Mouse (Mus musculus): Measurements from ENCODE around the gene AU022252. TPM values are rescaled to one million over a fixed set of nuclear protein-coding genes. Genes with fewer than 3 reads are reported as not detected.
"Not testable (repeated sequence)": the region's sequence is repeated elsewhere in the genome, so short reads cannot be mapped to it uniquely, and the experiment has no call there.

The AU022252 gene
- 25.5 and 28.8 TPM in 2 replicates for polyA plus RNA-seq (2014; fragmentation: Nextera tagmentation; extraction: Ambion mirVana)

DNA sequence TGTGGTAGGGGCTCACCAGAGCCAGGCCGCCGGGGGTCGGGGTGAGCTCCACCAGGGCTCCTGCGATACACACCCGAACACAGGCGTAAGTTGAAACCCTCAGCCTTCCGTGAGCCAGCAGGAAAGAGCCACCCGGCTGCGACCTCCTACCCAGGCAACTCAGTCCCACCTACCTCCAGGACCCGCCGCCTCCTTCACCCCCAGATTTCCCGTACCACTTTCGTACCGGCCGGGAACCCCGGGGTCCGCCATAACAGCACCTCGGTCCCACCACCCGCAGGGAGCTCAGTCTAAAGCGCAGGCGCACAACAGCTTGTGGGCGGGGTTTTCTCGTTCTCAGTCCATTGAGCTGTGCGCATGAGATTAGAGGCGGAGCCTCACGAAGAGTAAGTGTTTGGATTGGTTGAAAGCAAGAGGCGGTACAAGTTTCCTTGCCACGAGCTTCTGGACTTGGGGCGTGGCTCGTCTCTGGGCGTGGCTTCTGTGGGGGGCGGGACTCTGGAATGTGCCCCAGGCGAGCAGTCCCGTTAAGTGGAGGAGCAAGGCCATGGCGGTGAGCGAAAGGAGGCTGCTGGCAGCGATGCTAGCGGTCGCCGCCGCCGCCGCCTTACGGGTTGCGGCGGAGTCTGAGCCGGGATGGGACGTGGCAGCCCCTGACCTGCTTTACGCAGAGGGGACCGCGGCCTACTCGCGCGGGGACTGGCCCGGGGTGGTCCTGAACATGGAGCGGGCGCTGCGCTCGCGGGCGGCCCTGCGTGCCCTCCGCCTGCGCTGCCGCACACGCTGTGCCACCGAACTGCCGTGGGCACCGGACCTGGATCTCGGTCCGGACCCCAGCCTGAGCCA lies at the start of gene AU022252, which contains the start of gene P3h1:
Gene AU022252, minus strand, starts transcription at position 303 of the 846 bp plus-strand sequence.
Gene P3h1, plus strand, starts transcription at position 506 of the 846 bp plus-strand sequence.
- peaks cover 16% of the 10 kb centered on the region; the same call in 1 of the 2 replicates for H3K36me3 ChIP-seq (ENCODE audit: control insufficient read depth, insufficient read depth, low read length)

DNA sequence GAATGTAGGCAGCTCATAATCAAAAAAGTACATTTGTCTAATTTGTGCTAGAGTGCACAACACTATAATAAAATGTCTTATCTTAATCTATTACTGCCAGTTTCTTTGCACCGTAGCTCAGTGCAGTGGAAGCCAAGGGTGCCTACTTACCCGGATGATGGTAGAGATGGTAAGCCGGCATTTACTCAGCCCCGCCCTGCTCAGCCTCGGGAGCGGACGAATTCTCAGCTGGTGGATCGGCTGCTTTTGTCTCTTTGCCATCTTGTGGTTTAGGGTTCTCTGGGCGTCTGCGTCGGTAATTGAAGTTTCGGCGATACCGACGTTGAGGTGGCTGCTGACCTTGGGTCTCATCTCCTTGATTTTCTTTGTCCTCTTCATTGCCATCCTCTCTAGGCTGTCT lies 46.3 kb upstream of the AU022252 start:
- not testable (repeated sequence) for H3K27me3 ChIP-seq (replicated peaks; ENCODE audit: control insufficient read depth, insufficient read depth, low read length); H3K4me3 ChIP-seq (ENCODE audit: low read depth, low read length); H3K4me2 ChIP-seq (ENCODE audit: low read length); ATAC-seq; H3K4me1 ChIP-seq (ENCODE audit: control insufficient read depth, insufficient read depth, low read length); H3K9ac ChIP-seq (ENCODE audit: low read length); H3K27ac ChIP-seq (ENCODE audit: low read depth, low read length); H3K9me3 ChIP-seq (replicated peaks; ENCODE audit: control insufficient read depth, low read length); DNase-seq (ENCODE audit: low spot score)
- peaks cover 92% of the 10 kb centered on the region for H3K36me3 ChIP-seq (ENCODE audit: control insufficient read depth, insufficient read depth, low read length)
- 87% methylated on average over 15 of the region's 15 CpGs for WGBS

More for the DNA sequence above, at the start of gene AU022252, which contains the start of gene P3h1:
- under 1% methylated on average over 68 of the region's 71 CpGs for WGBS
- H3K4me1 ChIP-seq (ENCODE audit: control insufficient read depth, insufficient read depth, low read length): peaks cover 13% of the 10 kb centered on the region
- DNase-seq (ENCODE audit: low spot score) (peak; percentile 100), ATAC-seq (peak; percentile 98)
- peak within 1 kb of the TSS; percentile 40; the same call in 1 of the 2 replicates for H3K27ac ChIP-seq (ENCODE audit: low read depth, low read length)
- H3K4me2 ChIP-seq (ENCODE audit: low read length): peak within 1 kb of the TSS; percentile 95
- peak within 1 kb of the TSS; percentile 89 for H3K4me3 ChIP-seq (ENCODE audit: low read depth, low read length)
- H3K9ac ChIP-seq (ENCODE audit: low read length): peak within 1 kb of the TSS; percentile 82
- no peaks in the 10 kb centered on the region for H3K27me3 ChIP-seq (replicated peaks; ENCODE audit: control insufficient read depth, insufficient read depth, low read length)
- H3K9me3 ChIP-seq (replicated peaks; ENCODE audit: control insufficient read depth, low read length): no peaks in the 10 kb centered on the region

DNA sequence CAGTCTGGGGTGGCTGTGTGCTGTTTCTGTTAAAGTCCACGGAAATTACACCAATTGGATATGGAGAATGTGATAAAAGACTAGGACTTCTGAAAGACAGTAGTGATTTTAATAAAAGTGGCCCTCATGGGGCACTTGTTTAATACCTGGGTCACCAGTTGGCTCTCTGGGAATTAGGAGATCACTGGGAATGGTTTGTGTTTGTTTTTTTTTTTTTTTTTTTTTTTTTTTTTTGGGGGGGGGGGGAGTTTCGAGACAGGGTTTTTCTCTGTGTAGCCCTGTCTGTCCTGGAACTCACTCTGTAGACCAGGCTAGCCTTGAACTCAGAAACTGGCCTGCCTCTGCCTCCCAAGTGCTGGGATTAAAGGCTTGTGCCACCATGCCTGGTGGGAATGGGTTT lies 43.2 kb upstream of the AU022252 start:
- 83% methylated on average over 2 of the region's 2 CpGs for WGBS
- no peak for ATAC-seq
- H3K27ac ChIP-seq (ENCODE audit: low read depth, low read length): no peak overlapping the region
- H3K4me3 ChIP-seq (ENCODE audit: low read depth, low read length): no peak overlapping the region
- peaks cover 92% of the 10 kb centered on the region for H3K36me3 ChIP-seq (ENCODE audit: control insufficient read depth, insufficient read depth, low read length)
- H3K4me2 ChIP-seq (ENCODE audit: low read length): no peak overlapping the region
- H3K27me3 ChIP-seq (replicated peaks; ENCODE audit: control insufficient read depth, insufficient read depth, low read length): no peaks in the 10 kb centered on the region
- no peak overlapping the region for H3K9ac ChIP-seq (ENCODE audit: low read length)
- no peaks in the 10 kb centered on the region for H3K4me1 ChIP-seq (ENCODE audit: control insufficient read depth, insufficient read depth, low read length)
- DNase-seq (ENCODE audit: low spot score): no peak
- no peaks in the 10 kb centered on the region for H3K9me3 ChIP-seq (replicated peaks; ENCODE audit: control insufficient read depth, low read length)

DNA sequence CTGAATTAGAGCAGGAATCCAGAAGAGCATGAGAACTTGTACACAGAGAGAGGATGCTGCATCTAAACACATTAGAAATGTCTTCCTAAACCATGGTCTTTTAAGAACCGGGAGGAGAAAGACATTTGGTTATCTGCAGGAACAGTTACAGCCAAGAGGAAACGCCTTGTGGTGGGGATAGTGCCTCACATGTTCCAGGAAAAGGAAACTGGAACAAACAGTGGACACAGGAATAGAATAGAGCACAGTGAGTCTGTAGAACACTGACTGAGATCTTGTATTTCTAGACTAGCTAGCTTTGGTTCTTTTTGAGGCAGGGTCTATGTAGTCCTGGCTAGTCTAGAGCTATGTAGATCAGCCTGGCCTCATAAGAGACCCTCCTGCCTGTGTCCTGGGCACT lies 42.7 kb upstream of the AU022252 start:
- ATAC-seq: no peak
- Histone ChIP-seq H3K4me1 (ENCODE audit: control insufficient read depth, insufficient read depth, low read length) (no peaks in the 10 kb centered on the region), H3K27me3 (replicated peaks; ENCODE audit: control insufficient read depth, insufficient read depth, low read length) (no peaks in the 10 kb centered on the region), H3K4me2 (ENCODE audit: low read length) (no peak overlapping the region), H3K27ac (ENCODE audit: low read depth, low read length) (no peak overlapping the region), H3K4me3 (ENCODE audit: low read depth, low read length) (no peak overlapping the region), H3K36me3 (ENCODE audit: control insufficient read depth, insufficient read depth, low read length) (peaks cover 92% of the 10 kb centered on the region), H3K9me3 (replicated peaks; ENCODE audit: control insufficient read depth, low read length) (no peaks in the 10 kb centered on the region), H3K9ac (ENCODE audit: low read length) (no peak overlapping the region)
- 90% methylated on average over 2 of the region's 2 CpGs for WGBS
- no peak for DNase-seq (ENCODE audit: low spot score)

DNA sequence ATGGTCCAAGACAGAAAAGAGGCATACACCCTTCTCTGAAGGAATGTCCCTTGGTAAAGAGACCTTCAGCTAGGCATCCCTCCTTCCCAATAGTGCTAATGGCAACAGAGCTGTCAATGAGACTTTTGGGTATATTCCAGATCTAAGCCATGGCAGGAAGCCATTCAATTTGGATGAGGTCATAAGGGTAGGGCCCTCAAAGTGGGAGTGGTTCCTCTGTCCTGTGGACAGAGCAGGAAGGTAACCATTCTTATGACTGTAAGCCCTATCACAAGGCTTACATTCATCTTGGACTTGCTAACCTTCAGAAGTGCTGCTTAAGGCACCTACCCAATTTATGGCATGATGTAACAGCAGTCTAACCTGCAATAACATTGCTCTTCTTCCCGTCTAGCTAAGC lies 42.1 kb upstream of the AU022252 start:
- Histone ChIP-seq H3K9ac (ENCODE audit: low read length) (no peak overlapping the region), H3K27me3 (replicated peaks; ENCODE audit: control insufficient read depth, insufficient read depth, low read length) (no peaks in the 10 kb centered on the region), H3K4me3 (ENCODE audit: low read depth, low read length) (no peak overlapping the region), H3K4me2 (ENCODE audit: low read length) (no peak overlapping the region), H3K27ac (ENCODE audit: low read depth, low read length) (no peak overlapping the region), H3K36me3 (ENCODE audit: control insufficient read depth, insufficient read depth, low read length) (peaks cover 92% of the 10 kb centered on the region), H3K9me3 (replicated peaks; ENCODE audit: control insufficient read depth, low read length) (no peaks in the 10 kb centered on the region), H3K4me1 (ENCODE audit: control insufficient read depth, insufficient read depth, low read length) (no peaks in the 10 kb centered on the region)
- ATAC-seq: no peak
- 83% methylated on average over 1 of the region's 1 CpGs for WGBS
- DNase-seq (ENCODE audit: low spot score): no peak

DNA sequence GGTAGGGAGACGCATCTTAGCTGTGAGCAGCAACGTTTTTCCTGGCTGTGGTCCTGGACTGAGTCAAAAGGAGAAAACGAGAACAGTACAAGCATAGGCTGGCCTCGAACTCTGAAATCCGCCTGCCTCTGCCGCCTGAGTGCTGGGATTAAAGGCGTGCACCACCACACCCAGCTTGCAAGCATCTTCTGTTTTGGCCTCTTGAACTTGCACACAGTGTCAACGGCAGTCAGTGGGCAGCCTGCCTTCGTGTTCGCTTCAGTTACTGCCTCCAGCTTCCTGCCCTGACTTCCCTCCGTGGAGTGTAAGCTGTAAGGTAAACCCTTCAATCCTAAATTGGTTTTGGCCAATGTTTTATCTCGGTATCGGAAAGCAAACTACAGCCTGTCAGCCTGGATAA lies 34.1 kb upstream of the AU022252 start:
- H3K4me2 ChIP-seq (ENCODE audit: low read length): no peak overlapping the region
- peaks cover 28% of the 10 kb centered on the region for H3K36me3 ChIP-seq (ENCODE audit: control insufficient read depth, insufficient read depth, low read length)
- no peak for ATAC-seq
- H3K9ac ChIP-seq (ENCODE audit: low read length): no peak overlapping the region
- no peaks in the 10 kb centered on the region for H3K27me3 ChIP-seq (replicated peaks; ENCODE audit: control insufficient read depth, insufficient read depth, low read length)
- WGBS: 79% methylated on average over 13 of the region's 13 CpGs
- no peaks in the 10 kb centered on the region for H3K4me1 ChIP-seq (ENCODE audit: control insufficient read depth, insufficient read depth, low read length)
- no peak overlapping the region for H3K4me3 ChIP-seq (ENCODE audit: low read depth, low read length)
- no peak for DNase-seq (ENCODE audit: low spot score)
- no peaks in the 10 kb centered on the region for H3K9me3 ChIP-seq (replicated peaks; ENCODE audit: control insufficient read depth, low read length)
- H3K27ac ChIP-seq (ENCODE audit: low read depth, low read length): no peak overlapping the region

DNA sequence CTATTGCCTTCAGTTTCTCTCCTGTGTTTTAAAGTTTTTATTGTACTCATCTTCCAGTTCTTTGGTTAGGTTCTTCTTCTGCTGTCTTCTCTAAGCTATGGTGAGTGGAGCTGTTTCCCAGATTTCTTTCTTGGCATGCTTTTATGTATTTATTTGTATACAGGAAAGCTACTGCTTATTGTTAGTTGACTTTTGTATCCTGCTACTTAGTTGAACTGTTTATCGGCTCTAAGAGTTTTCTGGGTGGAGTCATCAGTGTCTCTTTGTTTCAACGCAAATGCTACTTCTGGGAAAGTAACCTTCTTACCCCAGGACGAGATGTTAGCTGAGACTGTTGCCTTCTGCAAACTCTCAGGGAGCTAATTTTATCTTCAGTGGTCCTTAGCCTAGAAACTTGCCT lies 30.9 kb upstream of the AU022252 start:
- Histone ChIP-seq H3K27me3 (replicated peaks; ENCODE audit: control insufficient read depth, insufficient read depth, low read length) (no peaks in the 10 kb centered on the region), H3K36me3 (ENCODE audit: control insufficient read depth, insufficient read depth, low read length) (peaks cover 3% of the 10 kb centered on the region; the same call in 1 of the 2 replicates), H3K4me3 (ENCODE audit: low read depth, low read length) (no peak overlapping the region), H3K9ac (ENCODE audit: low read length) (no peak overlapping the region), H3K4me1 (ENCODE audit: control insufficient read depth, insufficient read depth, low read length) (no peaks in the 10 kb centered on the region), H3K4me2 (ENCODE audit: low read length) (no peak overlapping the region), H3K27ac (ENCODE audit: low read depth, low read length) (no peak overlapping the region), H3K9me3 (replicated peaks; ENCODE audit: control insufficient read depth, low read length) (no peaks in the 10 kb centered on the region)
- DNase-seq (ENCODE audit: low spot score): no peak
- WGBS: 67% methylated on average over 3 of the region's 3 CpGs
- ATAC-seq: no peak

DNA sequence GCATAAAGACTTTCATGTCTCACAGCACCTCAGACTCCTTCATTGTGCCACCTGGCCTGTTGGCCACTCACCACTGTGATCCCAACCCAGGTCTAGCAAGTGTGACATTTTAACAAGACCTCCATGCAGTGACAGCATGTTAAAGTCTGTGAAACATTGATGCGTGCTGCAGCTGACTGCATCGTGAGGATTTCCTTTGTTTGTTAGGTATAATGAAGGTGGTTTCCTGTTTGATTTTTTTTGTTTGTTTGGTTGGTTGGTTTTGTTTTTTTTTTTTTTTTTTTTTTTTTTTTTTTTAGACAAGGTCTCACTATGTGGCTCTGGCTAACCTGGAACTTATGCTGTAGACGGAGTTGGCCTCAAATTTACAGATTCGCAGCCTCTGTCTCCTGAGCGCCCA lies 30.0 kb upstream of the AU022252 start:
- H3K36me3 ChIP-seq (ENCODE audit: control insufficient read depth, insufficient read depth, low read length): no peaks in the 10 kb centered on the region
- no peaks in the 10 kb centered on the region for H3K4me1 ChIP-seq (ENCODE audit: control insufficient read depth, insufficient read depth, low read length)
- ATAC-seq (no peak), DNase-seq (ENCODE audit: low spot score) (no peak)
- no peaks in the 10 kb centered on the region for H3K27me3 ChIP-seq (replicated peaks; ENCODE audit: control insufficient read depth, insufficient read depth, low read length)
- H3K4me2 ChIP-seq (ENCODE audit: low read length): no peak overlapping the region
- WGBS: 89% methylated on average over 5 of the region's 5 CpGs
- H3K4me3 ChIP-seq (ENCODE audit: low read depth, low read length): no peak overlapping the region
- H3K27ac ChIP-seq (ENCODE audit: low read depth, low read length): no peak overlapping the region
- H3K9me3 ChIP-seq (replicated peaks; ENCODE audit: control insufficient read depth, low read length): no peaks in the 10 kb centered on the region
- no peak overlapping the region for H3K9ac ChIP-seq (ENCODE audit: low read length)

DNA sequence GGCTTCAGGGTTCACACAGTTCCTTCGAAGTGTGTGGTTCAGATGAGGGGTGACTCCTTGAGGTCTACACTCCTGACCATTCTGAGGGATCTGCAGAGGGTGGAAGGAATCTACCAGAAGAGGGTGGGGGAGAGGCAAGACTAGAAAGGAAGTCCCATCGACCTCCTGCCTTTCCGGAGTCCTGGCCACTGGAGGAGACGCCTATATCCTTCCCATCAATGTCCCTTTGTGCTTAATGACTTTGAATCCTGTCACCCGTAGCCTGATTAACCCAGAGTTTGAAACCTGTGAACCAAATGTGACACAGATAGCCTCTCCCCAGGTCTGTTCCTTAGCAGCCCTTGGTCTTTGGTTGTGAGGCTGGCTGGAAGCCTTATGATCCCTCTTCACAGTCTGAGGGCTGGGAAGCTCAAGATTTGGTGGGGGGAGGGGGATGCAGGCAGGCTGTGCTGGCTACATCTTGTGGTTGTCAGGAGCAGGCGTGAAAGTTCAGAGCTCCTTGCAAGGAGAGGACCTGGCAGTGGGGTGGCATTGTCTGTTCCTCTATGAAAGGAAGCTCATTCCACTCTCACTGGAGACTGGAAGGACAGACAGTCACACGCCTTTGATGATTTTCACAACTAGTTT lies 28.7 kb upstream of the AU022252 start:
- WGBS: 63% methylated on average over 7 of the region's 7 CpGs
- ATAC-seq (no peak), DNase-seq (ENCODE audit: low spot score) (no peak)
- Histone ChIP-seq H3K9me3 (replicated peaks; ENCODE audit: control insufficient read depth, low read length) (no peaks in the 10 kb centered on the region), H3K36me3 (ENCODE audit: control insufficient read depth, insufficient read depth, low read length) (no peaks in the 10 kb centered on the region), H3K4me2 (ENCODE audit: low read length) (no peak overlapping the region), H3K27ac (ENCODE audit: low read depth, low read length) (no peak overlapping the region), H3K4me3 (ENCODE audit: low read depth, low read length) (no peak overlapping the region), H3K9ac (ENCODE audit: low read length) (no peak overlapping the region), H3K27me3 (replicated peaks; ENCODE audit: control insufficient read depth, insufficient read depth, low read length) (no peaks in the 10 kb centered on the region), H3K4me1 (ENCODE audit: control insufficient read depth, insufficient read depth, low read length) (no peaks in the 10 kb centered on the region)
